Mouse (Mus musculus) urinary bladder, adult 18-20 months (tissue): ENCODE measurements around the gene Tchp.

Source experiments
- DNase-seq, 2 experiments: peaks; one replicate each; pipeline ENCODE4 v3.0.0; 2022; ENCODE audit warnings: low spot score in 2 of 2, mixed read lengths in 2 of 2

Gene Tchp

DNA sequence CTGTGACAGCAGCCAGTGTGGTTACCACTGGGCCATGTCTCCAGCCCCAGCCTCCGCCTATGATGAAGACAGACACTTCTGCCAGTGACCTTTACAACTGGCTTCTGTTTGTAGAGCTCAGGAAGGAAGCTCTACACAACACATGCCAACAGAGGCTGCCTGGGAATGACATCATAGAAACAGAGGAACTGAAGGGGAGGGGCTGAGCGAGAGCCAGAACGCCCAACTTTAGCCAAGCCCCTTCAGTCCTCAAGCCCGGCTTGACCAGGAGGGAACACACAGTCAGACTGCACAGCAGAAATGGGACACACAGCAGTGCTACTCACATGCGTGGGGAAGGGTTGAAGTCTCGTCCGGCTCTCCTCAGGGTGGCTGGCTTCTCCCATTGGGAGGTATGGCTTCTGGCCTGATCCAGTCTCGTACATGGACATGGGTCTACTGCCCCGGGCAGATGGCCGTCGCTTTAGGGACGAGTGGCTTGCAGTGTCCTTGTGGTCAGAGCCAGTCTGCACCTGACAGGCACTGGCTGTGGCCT is 31.2 kb downstream of the Tchp start:
- DNase-seq: no peak

GRCm38 (mm10) chr5:114740595-114740994 is 33.0 kb downstream of the Tchp start:
- DNase-seq: no peak

- no peak for DNase-seq
Measured at GRCm38 (mm10) chr5:114742572-114742971, 35.0 kb downstream of the Tchp start.

GRCm38 (mm10) chr5:114742998-114743696 is 35.6 kb downstream of the Tchp start:
- DNase-seq: no peak

GRCm38 (mm10) chr5:114743697-114744090 is 36.1 kb downstream of the Tchp start:
- no peak for DNase-seq

DNA sequence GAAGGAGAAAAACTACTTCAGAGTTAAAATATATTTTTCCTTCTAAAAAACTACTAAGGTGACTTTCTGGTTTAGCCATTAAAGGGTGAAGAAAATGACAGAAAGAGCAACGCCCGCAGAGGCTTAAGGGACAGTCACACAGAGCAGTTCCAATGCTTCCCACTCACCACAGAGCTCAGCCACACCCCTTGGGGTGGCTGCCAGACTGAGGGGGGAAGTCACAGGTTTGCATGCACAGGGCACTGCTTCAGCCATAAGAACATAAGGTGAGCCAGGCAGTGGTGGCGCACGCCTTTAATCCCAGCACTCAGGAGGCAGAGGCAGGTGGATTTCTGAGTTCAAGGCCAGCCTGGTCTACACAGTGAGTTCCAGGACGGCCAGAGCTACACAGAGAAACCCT is 38.0 kb downstream of the Tchp start:
- DNase-seq: no peak

- no peak for DNase-seq
Measured at GRCm38 (mm10) chr5:114746886-114747285, 39.3 kb downstream of the Tchp start.

GRCm38 (mm10) chr5:114747521-114747920 is 40.0 kb downstream of the Tchp start:
- DNase-seq: no peak

DNA sequence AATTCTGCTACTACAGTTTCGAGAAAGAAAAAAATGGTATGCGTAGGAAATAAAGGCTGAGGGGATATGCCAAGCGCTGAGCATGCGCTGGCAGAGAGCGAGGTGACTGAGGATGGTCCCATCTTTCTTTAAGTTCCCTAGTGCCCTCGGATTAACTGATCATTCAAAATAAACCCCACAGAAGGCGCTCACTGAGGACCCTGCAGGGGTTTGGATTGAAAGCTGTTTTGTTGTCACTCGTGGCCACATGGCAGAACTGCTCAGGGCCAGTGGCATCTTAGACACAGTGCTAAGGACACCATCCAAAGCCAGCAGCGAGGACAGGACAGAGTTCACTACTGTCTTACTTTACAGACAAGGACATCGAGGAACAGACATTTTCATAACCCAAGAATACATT is 42.8 kb downstream of the Tchp start:
- no peak for DNase-seq

- no peak for DNase-seq
Measured at GRCm38 (mm10) chr5:114752397-114752796, 44.8 kb downstream of the Tchp start.

GRCm38 (mm10) chr5:114753384-114753783 is 45.8 kb downstream of the Tchp start:
- no peak for DNase-seq

GRCm38 (mm10) chr5:114759536-114760090 is 52.1 kb downstream of the Tchp start:
- no peak for DNase-seq

DNA sequence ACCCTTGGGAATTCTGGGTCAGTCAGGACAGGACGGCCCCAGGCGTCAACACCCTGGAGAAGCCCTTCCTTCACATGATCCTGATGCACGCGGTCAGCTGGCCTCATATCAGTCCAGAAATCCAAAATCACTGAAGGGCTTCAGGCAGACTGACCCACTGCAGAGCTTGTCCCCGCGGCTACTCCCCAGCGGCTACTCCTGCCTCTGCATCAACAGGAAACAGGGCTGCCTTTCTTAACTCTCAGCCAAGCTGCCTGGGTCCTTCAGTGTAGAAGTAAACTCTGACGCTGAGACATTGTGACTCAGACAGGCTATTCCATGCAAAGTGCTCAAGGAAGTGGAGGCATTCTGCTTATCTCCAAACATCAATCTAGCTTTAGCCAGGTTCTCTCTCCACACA is 54.4 kb downstream of the Tchp start:
- DNase-seq: no peak

DNA sequence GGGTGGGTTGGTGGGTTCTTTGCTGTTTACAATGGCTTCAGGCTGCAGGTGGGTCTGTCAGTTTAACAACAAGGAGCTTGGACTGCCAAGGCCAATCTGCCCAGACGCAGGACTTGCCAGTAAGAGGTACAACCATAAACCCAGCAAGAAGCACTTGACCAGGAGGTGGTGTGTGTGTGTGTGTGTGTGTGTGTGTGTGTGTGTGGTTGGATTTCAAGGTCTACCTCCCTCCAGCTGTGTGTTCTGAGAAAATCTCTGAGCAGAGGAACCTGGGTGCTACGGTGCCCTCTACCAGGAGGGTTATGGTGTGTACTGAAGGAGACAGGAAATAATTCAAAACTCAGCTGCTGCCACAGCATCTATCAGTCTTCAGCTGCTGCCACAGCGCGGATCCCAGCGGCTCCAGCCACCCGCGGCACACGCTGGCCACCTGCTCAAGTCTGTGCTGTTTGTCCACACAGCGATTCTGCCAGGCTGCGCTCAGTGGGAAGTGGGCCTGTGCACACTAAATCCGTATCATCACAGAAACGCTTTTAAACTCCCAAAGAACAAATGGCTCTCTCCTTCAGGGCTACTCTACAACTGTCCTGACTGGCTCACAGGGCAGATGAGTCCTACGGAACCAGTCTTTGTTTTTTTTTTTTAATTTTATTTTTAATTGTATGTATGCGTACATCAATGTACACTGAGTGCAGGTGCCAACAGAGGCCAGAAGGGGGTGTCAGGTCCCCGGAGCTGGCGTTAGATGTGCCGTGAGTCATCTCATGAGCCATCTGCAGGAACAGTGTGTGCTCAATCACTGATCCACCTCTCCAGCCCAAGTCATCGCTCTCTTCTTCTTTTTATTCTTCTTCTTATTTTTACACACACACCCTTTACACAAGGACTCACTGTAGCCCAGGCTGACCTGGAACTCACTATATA is 57.5 kb downstream of the Tchp start:
- no peak for DNase-seq

- DNase-seq: no peak
Measured at GRCm38 (mm10) chr5:114766686-114767085, 59.1 kb downstream of the Tchp start.

DNA sequence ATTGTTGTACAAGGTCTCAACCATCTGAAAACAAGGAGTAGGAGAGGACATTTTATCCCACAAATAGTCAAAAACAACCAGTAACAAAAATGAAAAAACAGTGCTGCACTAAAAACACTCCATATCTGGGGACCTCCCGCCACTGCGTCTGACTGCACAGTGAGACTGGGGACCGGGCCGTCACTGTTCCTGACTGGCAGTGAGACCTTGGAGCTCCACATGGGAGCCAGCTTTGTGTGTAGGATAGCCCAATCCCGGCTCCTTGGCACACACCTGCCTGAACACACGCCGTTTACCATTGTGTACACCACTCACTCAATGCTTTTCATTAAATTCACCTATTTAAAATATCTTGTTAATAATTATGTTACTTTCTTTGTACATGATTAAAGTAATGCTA is 59.6 kb downstream of the Tchp start:
- DNase-seq: no peak

- no peak for DNase-seq
Measured at GRCm38 (mm10) chr5:114769786-114770185, 62.2 kb downstream of the Tchp start.

GRCm38 (mm10) chr5:114771796-114772195 is 64.2 kb downstream of the Tchp start:
- no peak for DNase-seq
